Mouse (Mus musculus) testis, adult 2 months (tissue): ENCODE measurements at regions not wholly inside any gene's neighbourhood (a gene's known extent, or its start where the extent isn't known, plus 50 kb on each side); places are given as distances from the start of the nearest gene placed in this dataset.

Experiments used
- CTCF ChIP-seq: fragments of 200-500 bp; IDR thresholded peaks from 2 replicates; pipeline ENCODE4 v1.5.1; 2012; ENCODE audit warnings: low read depth, mild to moderate bottlenecking, inconsistent platforms, low read length, moderate library complexity; ENCODE audit not compliant: control insufficient read depth, insufficient read depth, insufficient replicate concordance
- POLR2A ChIP-seq: fragments of 200-500 bp; IDR thresholded peaks from 2 replicates; pipeline ENCODE4 v1.6.1; 2012; ENCODE audit warnings: low read depth, mild to moderate bottlenecking, inconsistent platforms, low read length, moderate library complexity; ENCODE audit not compliant: control insufficient read depth

GRCm38 (mm10) chr1:63932484-63932883 lies 163.4 kb upstream of the 4933402D24Rik start:
- TF ChIP-seq POLR2A (no peak), CTCF (no peak)
